ENCODE assay signal across 8 mouse cellular contexts in the genomic region with DNA sequence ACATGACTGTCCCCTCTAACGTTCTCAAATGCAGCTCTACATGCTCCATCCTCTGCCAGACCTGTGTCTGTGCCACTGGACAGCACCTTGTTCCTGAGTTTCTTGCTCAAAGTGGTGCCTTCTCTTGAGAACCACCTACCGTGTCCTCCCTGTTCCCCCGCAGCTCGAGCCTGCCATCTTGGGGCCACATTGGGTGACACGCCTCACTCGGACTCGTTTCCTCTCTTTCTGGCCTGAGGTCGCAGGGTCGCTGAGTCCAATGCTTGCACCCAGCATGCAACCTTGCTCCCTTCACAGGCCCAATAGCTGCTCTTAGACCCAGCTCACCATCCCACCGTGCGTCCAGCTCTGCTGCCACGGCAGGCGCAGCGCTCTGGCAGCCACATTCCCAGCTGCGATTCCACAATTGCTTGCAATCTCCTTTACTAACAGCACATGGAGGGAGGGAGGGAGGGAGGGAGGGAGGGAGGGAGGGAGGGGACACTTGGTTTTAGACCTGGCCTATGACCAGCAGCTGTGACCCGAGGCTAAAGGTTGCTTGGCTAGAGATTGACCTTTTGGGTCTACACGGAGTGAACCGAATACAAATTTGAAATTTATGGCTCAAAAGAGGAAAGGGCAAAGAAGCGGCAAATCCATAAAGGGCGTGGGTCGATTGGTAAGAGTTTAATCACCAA. TPM values are rescaled to one million over a fixed set of nuclear protein-coding genes. Genes with fewer than 3 reads are reported as not detected.
DNase-seq lines count a peak whose midpoint lies in the region; ATAC-seq and TF ChIP-seq lines count a peak whose summit lies in the region.

No protein-coding gene starts in this region.

- no peak overlapping the region for H3K9ac ChIP-seq in midbrain, embryonic 11.5 days (ENCODE audit: low read length)
- H3K9ac ChIP-seq in midbrain, embryonic 16.5 days (ENCODE audit: low read depth, low read length): no peak overlapping the region
- H3K9ac ChIP-seq in intestine, embryonic 16.5 days (ENCODE audit: low read depth, low read length): peak overlapping the region; percentile 59
- H3K9ac ChIP-seq in midbrain, embryonic 15.5 days: no peak overlapping the region

- DNase-seq in midbrain, embryonic 11.5 days (ENCODE audit: low spot score, missing footprints): peak; percentile 96
- DNase-seq in cerebellum, postnatal 36 days: peak; percentile 81 to 83
- peak; percentile 81 for DNase-seq in gastrocnemius, postnatal 14 days
- DNase-seq in limb, embryonic 10.5 days (ENCODE audit: low spot score): peak; percentile 88
- peak; percentile 58 to 86 for DNase-seq in spleen, adult 2 months (ENCODE audit: low read depth in 1 of 2, low spot score in 2 of 2)

- no peak for TF ChIP-seq POLR2A in spleen, adult 2 months (IDR thresholded peaks at IDR 0.05; ENCODE audit: low read depth, low read length)

- peaks cover 9% of the 10 kb centered on the region for H3K36me3 ChIP-seq in midbrain, embryonic 11.5 days (ENCODE audit: control insufficient read depth, insufficient read depth, low read length)
- peaks cover 2% of the 10 kb centered on the region; the same call in 1 of the 2 replicates for H3K36me3 ChIP-seq in midbrain, embryonic 16.5 days (ENCODE audit: control insufficient read depth, insufficient read depth, low read length)
- H3K36me3 ChIP-seq in intestine, embryonic 16.5 days (ENCODE audit: control insufficient read depth, insufficient read depth, low read length): peaks cover 13% of the 10 kb centered on the region; the same call in 1 of the 2 replicates
- H3K36me3 ChIP-seq in limb, embryonic 10.5 days: peaks cover 31% of the 10 kb centered on the region
- peaks cover 9% of the 10 kb centered on the region; the same call in 1 of the 2 replicates for H3K36me3 ChIP-seq in midbrain, embryonic 15.5 days (replicated peaks)
- H3K36me3 ChIP-seq in spleen, adult 2 months (ENCODE audit: control insufficient read depth, insufficient read depth, low read length): peaks cover 3% of the 10 kb centered on the region; the same call in 1 of the 2 replicates

- H3K4me3 ChIP-seq in midbrain, embryonic 11.5 days (ENCODE audit: low read depth, low read length): no peak overlapping the region
- H3K4me3 ChIP-seq in midbrain, embryonic 16.5 days (ENCODE audit: low read depth, low read length): no peak overlapping the region
- peak overlapping the region; percentile 29; the same call in 1 of the 2 replicates for H3K4me3 ChIP-seq in intestine, embryonic 16.5 days (ENCODE audit: low read length)
- peak overlapping the region; percentile 30 for H3K4me3 ChIP-seq in limb, embryonic 10.5 days
- H3K4me3 ChIP-seq in midbrain, embryonic 15.5 days: no peak overlapping the region
- H3K4me3 ChIP-seq in spleen, adult 2 months (ENCODE audit: extremely low read depth, insufficient read depth, insufficient read length): no peak overlapping the region

- 0 out of 2 replicates have a peak overlapping the region, but pooled peaks have one; percentile 10 for H3K4me2 ChIP-seq in midbrain, embryonic 11.5 days
- no peak overlapping the region for H3K4me2 ChIP-seq in midbrain, embryonic 16.5 days (ENCODE audit: low read length)
- peak overlapping the region; percentile 43 for H3K4me2 ChIP-seq in intestine, embryonic 16.5 days (ENCODE audit: low read depth, low read length)
- peak overlapping the region; percentile 8; the same call in 1 of the 2 replicates for H3K4me2 ChIP-seq in midbrain, embryonic 15.5 days

- ATAC-seq in midbrain, embryonic 11.5 days (ENCODE audit: low FRiP score): no peak
- ATAC-seq in midbrain, embryonic 16.5 days: no peak
- ATAC-seq in intestine, embryonic 16.5 days: peak; percentile 21; the same call in 1 of the 2 replicates
- ATAC-seq in midbrain, embryonic 15.5 days (replicated peaks): no peak

- intact Hi-C loops in gastrocnemius, postnatal 14 days (cut with DNase I; ENCODE audit: low total_unique reads): loop anchor here (5.0 to 10.0 kb wide), 2 partner anchors 66 to 123 kb away; partner anchors contain the start of gene Cfd

- no peaks in the 10 kb centered on the region for H3K9me3 ChIP-seq in midbrain, embryonic 11.5 days (ENCODE audit: control insufficient read depth, low read length)
- no peaks in the 10 kb centered on the region for H3K9me3 ChIP-seq in midbrain, embryonic 16.5 days (replicated peaks; ENCODE audit: control insufficient read depth, low read length, poor library complexity, severe bottlenecking)
- H3K9me3 ChIP-seq in intestine, embryonic 16.5 days (ENCODE audit: control insufficient read depth, low read length): no peaks in the 10 kb centered on the region
- no peaks in the 10 kb centered on the region for H3K9me3 ChIP-seq in limb, embryonic 10.5 days (replicated peaks)
- no peaks in the 10 kb centered on the region for H3K9me3 ChIP-seq in midbrain, embryonic 15.5 days

- H3K27me3 ChIP-seq in midbrain, embryonic 11.5 days (ENCODE audit: control insufficient read depth, insufficient read depth, low read length): no peaks in the 10 kb centered on the region; the same call in 1 of the 2 replicates
- H3K27me3 ChIP-seq in midbrain, embryonic 16.5 days (ENCODE audit: control insufficient read depth, insufficient read depth, low read depth, low read length): no peaks in the 10 kb centered on the region
- no peaks in the 10 kb centered on the region for H3K27me3 ChIP-seq in intestine, embryonic 16.5 days (replicated peaks; ENCODE audit: control insufficient read depth, insufficient read depth, low read length)
- no peaks in the 10 kb centered on the region for H3K27me3 ChIP-seq in limb, embryonic 10.5 days (ENCODE audit: low read depth, poor library complexity, severe bottlenecking)
- H3K27me3 ChIP-seq in midbrain, embryonic 15.5 days (replicated peaks): no peaks in the 10 kb centered on the region
- no peaks in the 10 kb centered on the region for H3K27me3 ChIP-seq in spleen, adult 2 months (ENCODE audit: control insufficient read depth, insufficient read depth, low read length)

- H3K4me1 ChIP-seq in midbrain, embryonic 11.5 days (ENCODE audit: control insufficient read depth, insufficient read depth, low read length): peaks cover 10% of the 10 kb centered on the region
- peaks cover 7% of the 10 kb centered on the region for H3K4me1 ChIP-seq in midbrain, embryonic 16.5 days (ENCODE audit: control insufficient read depth, insufficient read depth, low read length)
- peaks cover 12% of the 10 kb centered on the region; the same call in 1 of the 2 replicates for H3K4me1 ChIP-seq in intestine, embryonic 16.5 days (ENCODE audit: control insufficient read depth, insufficient read depth, low read length)
- H3K4me1 ChIP-seq in limb, embryonic 10.5 days: peaks cover 40% of the 10 kb centered on the region
- peaks cover 9% of the 10 kb centered on the region for H3K4me1 ChIP-seq in midbrain, embryonic 15.5 days
- peaks cover 2% of the 10 kb centered on the region; the same call in 1 of the 2 replicates for H3K4me1 ChIP-seq in spleen, adult 2 months (ENCODE audit: control insufficient read depth, insufficient read depth, insufficient read length)

- 12% methylated on average over 21 of the region's 21 CpGs for WGBS in midbrain, embryonic 11.5 days
- 12% methylated on average over 21 of the region's 21 CpGs for WGBS in midbrain, embryonic 16.5 days
- 9% methylated on average over 21 of the region's 21 CpGs for WGBS in intestine, embryonic 16.5 days
- 9% methylated on average over 21 of the region's 21 CpGs for WGBS in limb, embryonic 10.5 days
- WGBS in midbrain, embryonic 15.5 days: 13% methylated on average over 21 of the region's 21 CpGs
- 25% methylated on average over 21 of the region's 21 CpGs for WGBS in spleen, adult 2 months

- H3K27ac ChIP-seq in midbrain, embryonic 11.5 days (ENCODE audit: low read depth, low read length): no peak overlapping the region
- no peak overlapping the region for H3K27ac ChIP-seq in midbrain, embryonic 16.5 days (ENCODE audit: low read length)
- H3K27ac ChIP-seq in intestine, embryonic 16.5 days (ENCODE audit: low read length): 0 out of 2 replicates have a peak overlapping the region, but pooled peaks have one; percentile 51
- peak overlapping the region; percentile 74 for H3K27ac ChIP-seq in limb, embryonic 10.5 days
- no peak overlapping the region for H3K27ac ChIP-seq in midbrain, embryonic 15.5 days
- H3K27ac ChIP-seq in spleen, adult 2 months (ENCODE audit: insufficient read depth, low read length): no peak overlapping the region

- TF ChIP-seq CTCF in spleen, adult 2 months (IDR thresholded peaks at IDR 0.05; ENCODE audit: extremely low read depth, insufficient read depth, insufficient read length, insufficient replicate concordance): peak; percentile 99

RNA-seq across cellular contexts. Expression of gene Wdr18, which starts 1.7 kb away (rescaled TPM):
- 92.7 and 98.4 TPM in 2 replicates for polyA plus RNA-seq in midbrain, embryonic 11.5 days (2014; fragmentation: Nextera tagmentation; extraction: Ambion mirVana)
- 79.5 and 89.4 TPM in 2 replicates for polyA plus RNA-seq in midbrain, embryonic 16.5 days (2015; fragmentation: Nextera tagmentation; extraction: Ambion mirVana)
- total RNA-seq in gastrocnemius, postnatal 14 days (2021): 10 to 100 TPM; 18.7 to 23.0 TPM
- 86.2 and 96.6 TPM in 2 replicates for polyA plus RNA-seq in intestine, embryonic 16.5 days (2015; fragmentation: Nextera tagmentation; extraction: Ambion mirVana)
- polyA plus RNA-seq in limb, embryonic 10.5 days (2016; fragmentation: Nextera tagmentation; extraction: Ambion mirVana): 174 and 201 TPM in 2 replicates
- polyA plus RNA-seq in midbrain, embryonic 15.5 days (2015; fragmentation: Nextera tagmentation; extraction: Ambion mirVana): 87.3 and 87.5 TPM in 2 replicates
- 41.2 and 51.6 TPM in 2 replicates for polyA plus RNA-seq in spleen, adult 2 months (2012; rRNA removed)

RNA-seq across cellular contexts. Expression of gene Grin3b, which starts 12.2 kb away (rescaled TPM):
- polyA plus RNA-seq in midbrain, embryonic 11.5 days (2014; fragmentation: Nextera tagmentation; extraction: Ambion mirVana): 0.22 and 0.38 TPM in 2 replicates
- polyA plus RNA-seq in midbrain, embryonic 16.5 days (2015; fragmentation: Nextera tagmentation; extraction: Ambion mirVana): 0.20 and 0.28 TPM in 2 replicates
- total RNA-seq in gastrocnemius, postnatal 14 days (2021): under 1 TPM; 0.11 to 0.25 TPM
- 0.15 and 0.16 TPM in 2 replicates for polyA plus RNA-seq in intestine, embryonic 16.5 days (2015; fragmentation: Nextera tagmentation; extraction: Ambion mirVana)
- polyA plus RNA-seq in limb, embryonic 10.5 days (2016; fragmentation: Nextera tagmentation; extraction: Ambion mirVana): 0.28 and 0.40 TPM in 2 replicates
- polyA plus RNA-seq in midbrain, embryonic 15.5 days (2015; fragmentation: Nextera tagmentation; extraction: Ambion mirVana): 0.34 and 0.66 TPM in 2 replicates
- 0.12 and 0.16 TPM in 2 replicates for polyA plus RNA-seq in spleen, adult 2 months (2012; rRNA removed)

RNA-seq across cellular contexts. Expression of gene Tmem259, which starts 25.9 kb away (rescaled TPM):
- 11.9 and 13.5 TPM in 2 replicates for polyA plus RNA-seq in midbrain, embryonic 11.5 days (2014; fragmentation: Nextera tagmentation; extraction: Ambion mirVana)
- polyA plus RNA-seq in midbrain, embryonic 16.5 days (2015; fragmentation: Nextera tagmentation; extraction: Ambion mirVana): 15.3 and 16.2 TPM in 2 replicates
- 10 to 100 TPM; 76.2 to 84.5 TPM for total RNA-seq in gastrocnemius, postnatal 14 days (2021)
- polyA plus RNA-seq in intestine, embryonic 16.5 days (2015; fragmentation: Nextera tagmentation; extraction: Ambion mirVana): 7.0 and 9.7 TPM in 2 replicates
- 14.9 and 16.4 TPM in 2 replicates for polyA plus RNA-seq in limb, embryonic 10.5 days (2016; fragmentation: Nextera tagmentation; extraction: Ambion mirVana)
- polyA plus RNA-seq in midbrain, embryonic 15.5 days (2015; fragmentation: Nextera tagmentation; extraction: Ambion mirVana): 24.3 and 28.3 TPM in 2 replicates
- 266 and 371 TPM in 2 replicates for polyA plus RNA-seq in spleen, adult 2 months (2012; rRNA removed)

RNA-seq across cellular contexts. Expression of gene Cnn2, which starts 30.1 kb away (rescaled TPM):
- polyA plus RNA-seq in midbrain, embryonic 11.5 days (2014; fragmentation: Nextera tagmentation; extraction: Ambion mirVana): 158 and 160 TPM in 2 replicates
- polyA plus RNA-seq in midbrain, embryonic 16.5 days (2015; fragmentation: Nextera tagmentation; extraction: Ambion mirVana): 25.7 and 26.2 TPM in 2 replicates
- total RNA-seq in gastrocnemius, postnatal 14 days (2021): 10 to 100 TPM; 19.2 to 24.8 TPM
- 226 and 245 TPM in 2 replicates for polyA plus RNA-seq in intestine, embryonic 16.5 days (2015; fragmentation: Nextera tagmentation; extraction: Ambion mirVana)
- 261 and 301 TPM in 2 replicates for polyA plus RNA-seq in limb, embryonic 10.5 days (2016; fragmentation: Nextera tagmentation; extraction: Ambion mirVana)
- 28.6 and 34.4 TPM in 2 replicates for polyA plus RNA-seq in midbrain, embryonic 15.5 days (2015; fragmentation: Nextera tagmentation; extraction: Ambion mirVana)
- polyA plus RNA-seq in spleen, adult 2 months (2012; rRNA removed): 297 and 409 TPM in 2 replicates

RNA-seq across cellular contexts. Expression of gene Arid3a, which starts 31.4 kb away (rescaled TPM):
- 4.2 and 6.2 TPM in 2 replicates for polyA plus RNA-seq in midbrain, embryonic 11.5 days (2014; fragmentation: Nextera tagmentation; extraction: Ambion mirVana)
- 1.7 and 2.2 TPM in 2 replicates for polyA plus RNA-seq in midbrain, embryonic 16.5 days (2015; fragmentation: Nextera tagmentation; extraction: Ambion mirVana)
- total RNA-seq in gastrocnemius, postnatal 14 days (2021): 1 to 10 TPM; 2.4 to 2.7 TPM
- polyA plus RNA-seq in intestine, embryonic 16.5 days (2015; fragmentation: Nextera tagmentation; extraction: Ambion mirVana): 19.4 and 22.1 TPM in 2 replicates
- 18.2 and 29.4 TPM in 2 replicates for polyA plus RNA-seq in limb, embryonic 10.5 days (2016; fragmentation: Nextera tagmentation; extraction: Ambion mirVana)
- polyA plus RNA-seq in midbrain, embryonic 15.5 days (2015; fragmentation: Nextera tagmentation; extraction: Ambion mirVana): 2.9 and 4.7 TPM in 2 replicates
- polyA plus RNA-seq in spleen, adult 2 months (2012; rRNA removed): 15.0 and 23.2 TPM in 2 replicates

Comparison
In these comparisons a context has a peak if more than half of its experiments do, and no peak if none do; other contexts are left out.
1. H3K27ac ChIP-seq: peak in intestine, embryonic 16.5 days (single experiment) and limb, embryonic 10.5 days (single experiment); none in midbrain, embryonic 11.5 days (single experiment), midbrain, embryonic 16.5 days (single experiment), midbrain, embryonic 15.5 days (single experiment) and spleen, adult 2 months (single experiment).
2. H3K4me3 ChIP-seq: peak in intestine, embryonic 16.5 days (single experiment) and limb, embryonic 10.5 days (single experiment); none in midbrain, embryonic 11.5 days (single experiment), midbrain, embryonic 16.5 days (single experiment), midbrain, embryonic 15.5 days (single experiment) and spleen, adult 2 months (single experiment).
3. Peak in every context shown above with its lines, with median percentiles within 50 percentile points of each other: DNase-seq.